Mouse (Mus musculus) heart, postnatal 10 days (tissue): ENCODE measurements around the gene Rai14. TPM values are rescaled to one million over a fixed set of nuclear protein-coding genes. Genes with fewer than 3 reads are reported as not detected.

Source experiments
- DNase-seq, 2 experiments: peaks; one replicate each; pipeline ENCODE4 v3.0.0; 2021
- intact Hi-C: fragments of 180-260 bp; cut with DNase I; formaldehyde crosslinking; loops from one replicate; pipeline ENCODE4 v1.15.1; 2025
- total RNA-seq, 2 experiments: library from RNA; stranded (reverse); gene quantifications; 2 replicates each; pipeline ENCODE4 v1.2.3; 2021

Rai14 gene
- total RNA-seq, 2 experiments from 2014 or later = 9.7 to 11.0 TPM

- intact Hi-C loops = no loop called here
These were observed 85.5 kb downstream of the Rai14 start for GRCm38 (mm10) chr15:10628980-10629346.

GRCm38 (mm10) chr15:10628131-10628979, 86.1 kb downstream of the Rai14 start:
- intact Hi-C loops = no loop called here
- DNase-seq = no peak

More at GRCm38 (mm10) chr15:10628980-10629346, 85.5 kb downstream of the Rai14 start:
- no peak for DNase-seq

DNA sequence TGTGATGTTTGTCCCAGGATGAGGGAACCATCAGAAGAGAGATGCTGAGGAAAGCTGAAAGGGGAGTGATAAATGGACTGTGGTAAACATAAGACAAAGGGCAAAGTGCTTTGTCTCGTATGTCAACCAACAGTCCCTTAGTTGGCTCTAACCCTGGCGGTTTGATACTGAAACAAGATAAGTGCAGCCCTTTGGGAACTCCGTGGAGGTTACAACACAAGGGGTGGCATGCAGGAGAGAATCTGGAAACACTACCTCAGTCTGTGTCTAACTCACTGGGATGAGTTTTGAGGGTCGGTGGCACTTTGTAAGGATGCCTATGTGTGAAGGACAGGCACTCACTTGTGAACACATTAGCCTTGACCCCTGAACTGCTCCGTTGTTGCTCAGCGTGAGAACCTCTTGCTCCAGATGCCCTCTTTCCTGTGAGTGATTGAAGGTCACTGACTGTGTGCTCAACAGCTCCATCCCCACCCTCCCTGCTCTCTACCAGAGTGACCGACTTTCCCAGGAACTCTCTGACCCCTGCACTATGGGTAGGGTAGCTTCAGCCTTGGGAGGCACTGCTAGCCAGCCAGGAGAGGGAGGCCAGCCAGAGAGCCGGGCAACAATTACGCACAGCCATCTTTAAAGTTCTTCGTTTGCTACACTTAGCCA, 90.7 kb downstream of the Rai14 start:
- intact Hi-C loops = no loop called here
- no peak for DNase-seq

GRCm38 (mm10) chr15:10621194-10621593, 93.2 kb downstream of the Rai14 start:
- intact Hi-C loops = no loop called here
- DNase-seq = peak in 1 of 2 experiments; percentile 14

- no peak for DNase-seq
- intact Hi-C loops = no loop called here
These were observed 94.7 kb downstream of the Rai14 start for GRCm38 (mm10) chr15:10619678-10620077.

DNA sequence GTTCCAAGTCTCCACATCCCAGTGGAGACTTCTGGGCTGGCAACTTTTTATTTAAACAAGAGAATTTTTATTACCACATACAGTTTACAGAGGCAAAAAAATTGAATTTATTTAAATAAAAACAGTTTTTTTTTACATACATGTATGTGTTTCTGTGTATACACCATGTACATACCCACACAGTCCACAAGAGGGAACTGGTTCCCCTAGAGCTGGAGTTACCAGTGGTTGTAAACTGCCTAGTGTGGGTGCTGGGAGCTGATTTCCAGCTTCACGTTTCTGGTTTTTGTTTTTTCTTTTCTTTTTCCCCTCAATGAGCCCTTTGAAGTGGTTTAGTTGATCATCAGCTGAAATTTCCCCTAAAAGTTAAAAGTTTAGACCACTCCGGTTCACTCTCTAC, 96.1 kb downstream of the Rai14 start:
- DNase-seq = no peak
- intact Hi-C loops = no loop called here

DNA sequence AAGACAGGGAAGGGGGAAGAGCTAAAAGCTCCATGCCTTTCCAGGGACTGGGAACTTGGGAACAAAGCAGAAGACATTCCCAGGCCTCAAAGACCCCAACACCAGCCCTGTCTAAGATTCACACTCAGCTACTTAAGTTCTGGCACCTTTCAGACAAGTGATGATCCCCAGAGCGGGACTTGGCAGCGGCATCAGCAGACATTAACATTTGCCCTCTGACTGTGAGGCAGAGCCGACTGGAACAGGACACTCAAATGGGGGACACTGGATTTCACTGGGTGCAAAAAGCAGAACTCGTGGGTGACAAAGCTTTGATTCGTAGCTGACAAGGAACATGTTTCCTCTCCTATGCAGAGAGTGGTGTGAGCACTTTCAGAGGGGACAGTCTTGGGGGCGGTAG, 98.4 kb downstream of the Rai14 start:
- no peak for DNase-seq
- intact Hi-C loops = no loop called here

- intact Hi-C loops = no loop called here
These were observed 103.4 kb downstream of the Rai14 start for GRCm38 (mm10) chr15:10611040-10611439.

GRCm38 (mm10) chr15:10609107-10609506, 105.3 kb downstream of the Rai14 start:
- intact Hi-C loops = no loop called here
- no peak for DNase-seq

More at GRCm38 (mm10) chr15:10611040-10611439, 103.4 kb downstream of the Rai14 start:
- DNase-seq = no peak

DNA sequence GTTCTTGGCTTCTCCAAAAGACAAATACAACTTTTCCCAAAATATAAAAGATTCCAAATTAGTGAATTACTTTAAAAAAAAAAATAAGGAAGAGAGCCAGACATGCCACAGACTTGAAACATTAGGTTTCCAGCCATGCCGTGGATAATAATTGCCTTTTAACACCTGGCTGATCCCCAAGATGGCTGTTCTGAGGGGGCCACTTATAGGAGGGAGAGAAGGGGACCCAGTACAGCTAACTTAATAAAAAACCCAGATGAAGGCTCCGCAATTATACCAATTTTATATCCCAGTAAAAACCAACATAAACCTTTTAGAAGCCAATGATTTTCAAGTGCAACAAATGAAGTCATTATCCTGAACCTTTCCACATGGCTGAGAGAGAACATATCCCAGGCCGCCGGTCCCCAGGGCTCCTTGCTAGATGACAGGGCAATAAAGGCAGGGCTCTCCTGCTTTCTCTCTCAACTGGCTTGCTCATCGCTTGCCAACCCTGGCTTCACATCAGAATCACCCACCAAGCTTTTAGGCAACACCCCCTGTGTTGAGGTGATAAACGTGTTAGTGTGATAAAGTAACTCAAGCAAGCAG, 105.8 kb downstream of the Rai14 start:
- intact Hi-C loops = no loop called here
- DNase-seq = peak in 1 of 2 experiments; percentile 25

DNA sequence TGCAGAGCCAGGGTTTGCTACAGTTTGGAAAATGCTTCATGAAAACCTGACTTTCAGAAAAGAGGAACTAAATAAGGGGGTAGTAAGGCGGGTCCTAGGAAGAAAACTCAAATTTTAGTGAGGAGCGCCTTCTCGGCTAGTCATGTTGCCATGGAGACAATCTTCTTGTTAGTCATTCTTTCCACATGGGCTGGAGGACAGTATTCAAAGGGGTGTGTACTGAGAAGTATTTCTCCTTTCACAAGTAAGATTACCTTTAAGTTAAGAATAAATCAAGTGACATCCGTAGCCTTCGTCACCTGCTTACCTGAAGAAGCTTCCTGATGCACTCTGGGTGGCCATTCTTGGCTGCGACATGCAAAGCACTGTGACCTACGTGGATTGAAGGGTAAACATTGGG, 115.0 kb downstream of the Rai14 start:
- intact Hi-C loops = loop anchor here (5.0 kb wide), 1 partner anchor 273 kb away; no protein-coding TSS in a partner anchor

DNA sequence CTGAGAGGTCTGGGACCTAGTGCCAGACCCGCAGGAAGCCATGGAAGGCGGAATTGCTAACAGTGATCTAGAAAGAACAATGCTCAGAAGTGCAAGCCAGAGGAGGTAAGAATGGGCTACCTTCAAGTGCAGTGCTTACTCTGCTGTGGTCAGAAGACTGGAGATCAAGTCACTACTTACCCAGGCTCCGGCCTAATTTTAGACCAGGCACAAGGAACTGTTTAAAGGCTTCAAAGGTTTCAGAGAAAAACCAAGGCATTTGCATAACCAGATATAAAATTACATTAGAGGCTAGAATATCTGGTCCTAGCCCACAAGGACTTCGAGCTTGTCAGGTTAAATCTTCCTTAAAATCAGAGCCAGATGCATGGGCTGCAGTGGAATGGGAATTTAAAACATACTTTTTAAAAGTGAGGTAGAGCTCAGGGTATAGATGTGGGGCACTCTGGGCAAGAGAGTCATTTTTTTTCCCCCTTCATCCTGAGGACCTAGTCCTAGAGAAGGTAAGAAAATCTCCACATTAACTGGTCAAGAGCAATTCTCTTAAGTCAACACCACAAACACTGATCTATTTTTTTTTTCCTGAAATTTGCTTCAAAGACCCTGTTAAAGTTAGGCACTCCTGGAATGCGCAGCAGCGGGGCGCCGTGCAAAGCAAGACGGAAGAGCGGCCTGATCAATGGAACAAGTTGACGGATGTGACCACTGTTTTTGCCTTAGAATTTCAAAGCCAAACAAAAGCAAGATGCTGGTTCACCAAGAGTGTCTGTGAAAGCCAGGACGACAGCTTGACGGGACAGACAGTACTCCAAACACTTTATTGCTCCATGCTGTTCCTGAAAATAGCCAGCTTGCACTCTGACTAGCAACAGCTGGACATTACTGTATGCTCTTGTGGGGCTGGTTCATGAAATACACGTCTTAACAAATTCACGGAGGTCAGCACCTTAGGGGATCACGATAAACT, 115.9 kb downstream of the Rai14 start:
- DNase-seq = peak; percentile 42 to 49
- intact Hi-C loops = loop anchor here (5.0 kb wide), 1 partner anchor 274 kb away; no protein-coding TSS in a partner anchor

More for the DNA sequence above, 115.0 kb downstream of the Rai14 start:
- peak; percentile 40 to 45 for DNase-seq

GRCm38 (mm10) chr15:10596871-10597270, 117.6 kb downstream of the Rai14 start:
- no peak for DNase-seq
- intact Hi-C loops = loop anchor here (5.0 kb wide), 1 partner anchor 275 kb away; no protein-coding TSS in a partner anchor

DNA sequence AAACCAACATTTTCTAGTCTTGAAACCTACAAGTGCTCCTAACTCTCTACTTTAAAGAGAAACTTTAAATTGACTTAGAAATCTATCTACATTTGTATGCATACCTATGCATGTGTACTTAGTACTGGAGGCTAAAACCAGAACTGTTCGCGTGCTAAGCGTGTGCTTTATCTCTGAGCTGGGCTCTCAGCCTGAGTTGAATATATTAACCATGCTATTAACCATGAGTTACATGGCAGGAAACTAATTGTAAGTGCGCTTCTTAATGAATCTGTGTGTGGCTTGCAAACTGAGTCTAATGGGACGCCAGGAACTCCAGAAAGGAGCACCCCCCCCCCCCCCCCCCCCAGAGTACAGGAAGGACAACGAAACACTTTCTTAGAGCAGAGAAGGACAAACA, 119.0 kb downstream of the Rai14 start:
- no peak for DNase-seq
- intact Hi-C loops = loop anchor here (5.0 kb wide), 1 partner anchor 277 kb away; no protein-coding TSS in a partner anchor

GRCm38 (mm10) chr15:10594910-10595309, 119.5 kb downstream of the Rai14 start:
- intact Hi-C loops = loop anchor here (5.0 kb wide), 1 partner anchor 277 kb away; no protein-coding TSS in a partner anchor
- DNase-seq = no peak

- DNase-seq = no peak
These were observed 121.3 kb downstream of the Rai14 start for GRCm38 (mm10) chr15:10593094-10593493.

GRCm38 (mm10) chr15:10586565-10586964, 127.9 kb downstream of the Rai14 start:
- DNase-seq = no peak
- intact Hi-C loops = no loop called here

More at GRCm38 (mm10) chr15:10593094-10593493, 121.3 kb downstream of the Rai14 start:
- intact Hi-C loops = no loop called here

GRCm38 (mm10) chr15:10584359-10585187, 129.9 kb downstream of the Rai14 start:
- DNase-seq = no peak
- intact Hi-C loops = loop anchor here (5.0 kb wide), 2 partner anchors 82 to 128 kb away; partner anchors contain the start of gene Rai14

DNA sequence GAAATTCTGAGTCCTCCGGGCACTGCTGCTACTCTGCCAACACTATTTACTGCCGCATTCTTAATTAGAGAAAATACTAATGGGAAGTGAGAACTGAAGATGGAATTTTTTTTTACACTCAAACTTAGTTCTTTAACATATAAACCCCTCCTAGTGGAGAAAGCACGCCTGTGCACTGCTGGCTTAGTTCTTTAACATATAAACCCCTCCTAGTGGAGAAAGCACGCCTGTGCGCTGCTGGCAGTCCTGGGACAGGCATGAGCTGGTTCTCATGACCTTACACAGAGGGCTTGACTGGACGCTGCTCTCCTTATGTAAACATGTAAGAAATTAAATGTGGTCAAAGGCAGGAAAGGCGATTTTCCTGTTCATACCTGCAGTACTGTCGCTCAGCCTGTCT, 131.0 kb downstream of the Rai14 start:
- DNase-seq = peak; percentile 63 to 70
- intact Hi-C loops = loop anchor here (5.0 kb wide), 2 partner anchors 81 to 129 kb away; partner anchors contain the start of gene Rai14
